Mouse (Mus musculus): ENCODE results near the gene Rnpep.

Gene Rnpep

GRCm38 (mm10) chr1:135283826-135284291 is at the start of gene Rnpep:
TSS of gene Rnpep (minus strand) at chr1:135284084.
- DNase-seq (ENCODE audit: low read depth, low spot score) = peak; percentile 68

DNA sequence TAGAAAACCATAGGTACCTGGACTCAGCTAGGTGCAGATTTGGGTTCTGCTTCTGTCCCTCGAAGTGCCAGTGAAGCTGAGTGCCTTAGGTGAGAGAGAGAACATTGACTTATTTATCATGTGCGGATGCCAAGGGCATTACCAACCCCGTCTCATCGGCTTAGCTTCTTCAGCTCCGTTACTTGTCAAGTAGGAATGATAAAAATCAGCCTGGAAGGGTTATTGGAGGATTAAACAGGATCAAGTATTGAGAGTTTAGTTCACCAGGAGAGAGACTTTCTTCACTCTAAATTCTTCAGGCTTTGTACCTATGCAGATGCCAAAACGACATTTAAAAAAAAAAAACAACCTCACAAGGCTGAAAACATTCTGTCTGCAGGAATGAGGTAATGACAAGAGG is 46.7 kb upstream of the Rnpep start:
- DNase-seq (ENCODE audit: low read depth, low spot score) = no peak

GRCm38 (mm10) chr1:135328368-135328767 is 44.5 kb upstream of the Rnpep start:
- no peak for DNase-seq (ENCODE audit: low read depth, low spot score)

GRCm38 (mm10) chr1:135325934-135326333 is 42.0 kb upstream of the Rnpep start:
- no peak for DNase-seq (ENCODE audit: low read depth, low spot score)

GRCm38 (mm10) chr1:135324571-135324970 is 40.7 kb upstream of the Rnpep start, which contains the start of gene Lmod1:
TSS of gene Lmod1 (plus strand) at chr1:135324807.
- DNase-seq (ENCODE audit: low read depth, low spot score) = peak; percentile 79

GRCm38 (mm10) chr1:135323367-135323901 is 39.5 kb upstream of the Rnpep start:
- DNase-seq (ENCODE audit: low read depth, low spot score) = no peak

DNA sequence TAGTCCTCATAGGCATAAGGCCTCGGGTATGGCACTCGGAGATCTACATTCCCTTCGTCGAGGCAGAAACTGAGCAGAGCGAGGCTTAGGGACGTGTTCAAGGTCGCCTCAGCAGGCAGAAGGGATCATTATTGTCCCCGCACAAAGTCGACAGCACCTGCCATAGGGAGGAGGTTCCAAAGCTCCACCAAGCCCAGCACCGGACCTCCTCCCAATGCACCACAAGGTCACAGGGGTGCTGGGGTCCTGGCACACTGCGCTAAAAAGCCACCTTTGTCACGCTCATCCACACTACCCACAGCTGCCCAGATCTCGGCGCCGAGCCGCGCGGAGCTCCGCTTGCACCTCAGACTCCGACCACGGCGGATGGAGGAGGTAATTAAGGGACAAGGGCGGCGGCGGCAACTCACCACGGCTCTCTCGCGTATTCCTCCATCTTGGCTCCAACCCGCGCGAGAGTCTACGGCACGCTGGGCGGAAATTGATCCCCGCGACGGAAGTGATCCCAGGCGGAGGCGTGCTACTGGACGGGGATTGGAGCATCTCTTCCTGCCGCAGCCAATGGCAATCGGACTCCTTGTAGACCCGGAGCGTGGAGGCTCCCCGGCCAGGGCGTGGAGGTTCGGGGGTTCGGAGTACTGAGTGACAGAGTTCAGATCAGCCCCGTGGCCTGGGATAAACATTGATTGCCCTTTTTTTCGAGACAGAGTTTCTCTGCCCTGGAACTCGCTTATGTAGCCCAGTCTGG is 29.6 kb upstream of the Rnpep start, which contains the start of gene Timm17a:
Gene Timm17a (minus strand): TSS at position 495 of the 748 bp plus-strand sequence.
- DNase-seq (ENCODE audit: low read depth, low spot score) = peak; percentile 94

DNA sequence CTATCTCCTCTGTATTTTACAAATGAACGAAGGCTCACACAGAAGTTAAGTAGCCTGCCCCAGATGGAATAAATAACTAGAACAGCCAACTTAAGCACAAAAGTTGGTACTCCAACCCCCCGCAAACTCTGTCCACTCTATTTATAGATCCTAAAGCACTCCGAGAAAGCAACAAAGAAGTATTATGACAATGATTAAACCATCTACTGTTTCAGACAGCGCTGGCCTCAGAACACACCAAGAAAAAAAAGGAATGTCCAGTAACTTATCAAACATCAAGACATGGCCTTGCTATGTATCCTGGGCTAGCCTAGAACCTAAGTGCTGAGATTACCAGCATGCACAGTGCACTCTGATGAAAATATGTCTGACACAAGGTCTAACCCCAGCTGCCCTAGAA is 28.3 kb upstream of the Rnpep start:
- DNase-seq (ENCODE audit: low read depth, low spot score) = no peak

DNA sequence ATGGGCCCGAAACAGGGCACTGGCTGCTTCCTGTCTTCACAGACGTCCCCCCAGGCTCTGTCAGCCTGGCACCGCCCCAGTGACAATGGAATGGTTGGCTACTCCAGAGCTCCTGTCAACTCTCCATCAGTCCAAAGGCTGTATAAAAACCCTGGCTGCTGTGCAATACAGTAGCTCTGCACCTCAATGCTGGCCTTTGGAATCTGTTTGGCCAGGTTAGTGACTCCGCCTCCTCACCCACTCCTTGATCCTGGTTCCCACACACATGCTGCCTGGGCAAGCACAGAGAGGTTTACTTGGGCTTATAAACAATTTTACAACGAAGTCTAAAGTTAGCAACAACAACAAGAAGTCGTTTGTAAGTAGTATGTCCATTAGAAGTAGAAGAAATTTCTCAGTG is 27.5 kb upstream of the Rnpep start:
- no peak for DNase-seq (ENCODE audit: low read depth, low spot score)

DNA sequence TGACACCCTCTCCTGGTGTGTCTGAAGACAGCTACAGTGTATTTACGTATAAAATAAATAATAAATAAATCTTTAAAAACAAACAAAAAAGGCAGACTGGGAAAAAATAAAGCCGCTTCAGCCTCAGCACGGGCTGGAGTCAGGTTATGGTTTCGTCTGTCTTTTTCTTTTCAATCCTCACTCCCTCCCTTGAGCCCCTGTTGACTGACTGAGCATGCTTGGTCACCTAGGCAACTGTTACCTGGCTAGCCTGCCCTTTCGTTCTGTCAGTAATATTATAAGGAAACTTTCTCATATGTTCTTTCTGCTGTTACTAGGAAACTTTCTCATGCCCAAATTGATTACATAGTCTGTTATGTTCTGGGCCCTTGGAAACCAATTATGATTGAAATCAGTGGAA is 7.0 kb upstream of the Rnpep start:
- DNase-seq (ENCODE audit: low read depth, low spot score) = no peak

GRCm38 (mm10) chr1:135286311-135286710 is 2.4 kb upstream of the Rnpep start:
- DNase-seq (ENCODE audit: low read depth, low spot score) = no peak

- peak; percentile 8 for DNase-seq (ENCODE audit: low read depth, low spot score)
Measured at GRCm38 (mm10) chr1:135283287-135283825, 528 bp downstream of the Rnpep start.

DNA sequence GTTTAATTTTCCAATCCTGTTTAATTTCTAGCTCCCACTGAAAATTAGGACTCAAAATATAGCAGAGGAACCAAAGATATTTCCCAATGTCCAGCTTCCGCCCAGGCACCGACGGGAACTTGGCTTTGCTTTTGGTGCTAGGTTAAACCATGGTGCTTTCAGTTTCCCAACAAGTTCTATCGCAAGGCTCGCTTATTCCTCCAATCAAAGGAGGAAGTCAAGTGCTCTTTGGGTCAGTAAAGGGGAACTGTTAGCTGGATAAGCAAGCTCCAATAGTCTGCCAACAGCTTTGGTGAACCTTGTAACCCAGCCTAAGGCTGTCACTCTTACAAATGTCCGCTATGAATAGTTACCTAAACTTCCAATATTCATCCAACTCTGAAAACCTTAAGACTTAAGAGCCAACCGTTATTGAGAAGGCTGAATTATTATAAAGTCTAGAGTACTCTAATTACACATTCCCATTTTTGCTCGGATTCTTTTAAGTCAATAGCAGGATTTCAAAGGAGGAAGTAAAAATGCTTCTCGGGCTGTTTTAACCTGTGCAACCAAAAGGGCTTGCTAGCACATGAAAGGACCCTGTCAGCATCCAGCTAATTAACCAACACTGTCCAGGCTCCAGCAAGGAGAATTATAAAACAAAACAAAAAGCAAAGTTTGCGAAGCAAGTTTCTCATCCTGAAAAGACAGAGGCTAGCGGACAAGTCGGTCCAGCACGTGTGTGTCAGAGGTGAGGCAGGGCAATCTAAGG is 1.2 kb downstream of the Rnpep start:
- DNase-seq (ENCODE audit: low read depth, low spot score) = peak; percentile 10

DNA sequence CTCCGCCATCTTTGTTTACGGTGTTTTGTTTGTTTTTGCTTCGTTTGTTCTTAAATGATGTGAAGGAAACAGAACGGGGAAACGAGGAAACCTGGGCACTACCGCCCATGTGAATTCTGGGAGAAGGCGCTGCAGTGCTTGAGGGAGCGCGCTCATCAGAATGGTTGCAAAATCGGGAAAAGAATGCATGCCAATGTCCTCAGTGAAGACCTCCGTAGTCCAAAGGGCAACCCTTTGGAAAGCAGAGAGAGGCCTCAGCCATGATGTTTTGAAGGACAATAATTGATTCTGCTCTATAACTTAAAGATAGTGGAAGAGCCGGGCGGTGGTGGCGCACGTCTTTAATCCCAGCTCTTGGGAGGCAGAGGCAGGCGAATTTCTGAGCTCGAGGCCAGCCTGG is 2.0 kb downstream of the Rnpep start:
- DNase-seq (ENCODE audit: low read depth, low spot score) = no peak

GRCm38 (mm10) chr1:135280646-135281045 is 3.2 kb downstream of the Rnpep start:
- no peak for DNase-seq (ENCODE audit: low read depth, low spot score)

DNA sequence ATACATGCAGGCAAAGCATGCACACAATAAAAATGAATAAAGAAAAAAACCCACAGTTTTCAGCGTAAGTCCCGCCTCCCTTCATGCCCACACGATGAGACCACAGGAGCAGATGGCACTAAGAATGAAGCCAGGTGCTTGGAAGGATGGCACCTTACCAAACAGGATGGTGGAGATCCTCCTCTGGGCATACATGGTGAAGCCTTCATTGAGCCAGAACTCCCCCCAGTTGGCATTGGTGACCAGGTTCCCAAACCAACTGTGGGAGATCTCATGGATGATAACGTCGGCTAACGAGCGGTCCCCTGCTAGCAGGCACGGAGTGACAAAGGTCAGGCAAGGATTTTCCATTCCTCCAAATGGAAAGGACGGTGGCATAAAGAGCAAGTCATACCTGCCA is 12.5 kb downstream of the Rnpep start:
- DNase-seq (ENCODE audit: low read depth, low spot score) = no peak

- DNase-seq (ENCODE audit: low read depth, low spot score) = no peak
Measured at GRCm38 (mm10) chr1:135267663-135268446, 16.0 kb downstream of the Rnpep start.

DNA sequence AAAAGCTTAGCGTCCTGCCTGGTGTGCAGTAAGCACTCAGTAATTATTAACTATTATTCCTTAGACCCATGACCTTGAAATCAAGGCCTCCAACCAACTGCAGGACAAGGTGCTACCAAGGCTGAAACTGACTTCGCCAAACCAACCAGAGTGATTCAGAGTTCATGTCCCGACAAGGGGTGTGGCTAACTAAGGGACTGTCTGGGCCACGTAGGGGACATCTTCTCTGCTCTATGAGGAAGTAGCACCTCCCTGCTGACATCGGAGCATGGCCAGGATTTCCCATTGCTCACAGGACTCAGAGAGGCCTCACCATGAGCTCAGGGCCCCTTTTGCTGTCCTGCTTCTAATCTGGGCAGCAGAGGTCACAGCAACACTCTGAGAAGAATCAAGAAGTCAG is 18.1 kb downstream of the Rnpep start:
- no peak for DNase-seq (ENCODE audit: low read depth, low spot score)

GRCm38 (mm10) chr1:135263316-135263715 is 20.6 kb downstream of the Rnpep start:
- DNase-seq (ENCODE audit: low read depth, low spot score) = no peak

DNA sequence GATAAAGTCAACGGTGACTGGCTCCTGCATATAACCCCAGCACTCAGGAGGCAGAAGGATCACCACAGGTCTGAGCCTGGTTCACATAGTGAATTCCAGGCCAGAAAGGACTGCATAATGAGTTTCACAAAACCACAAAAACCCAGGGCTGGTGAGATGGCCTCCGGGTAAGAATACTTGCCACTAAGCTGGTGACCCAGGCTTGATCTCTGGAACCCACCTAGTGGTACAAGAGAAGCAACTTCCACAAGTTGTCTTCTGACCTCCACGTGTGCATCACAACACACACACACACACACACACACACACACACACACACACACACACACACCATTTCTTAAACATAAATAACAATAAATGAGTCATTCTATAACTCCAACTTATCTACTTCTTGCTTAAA is 21.6 kb downstream of the Rnpep start:
- DNase-seq (ENCODE audit: low read depth, low spot score) = no peak

- DNase-seq (ENCODE audit: low read depth, low spot score) = no peak
Measured at GRCm38 (mm10) chr1:135260931-135261330, 23.0 kb downstream of the Rnpep start.

DNA sequence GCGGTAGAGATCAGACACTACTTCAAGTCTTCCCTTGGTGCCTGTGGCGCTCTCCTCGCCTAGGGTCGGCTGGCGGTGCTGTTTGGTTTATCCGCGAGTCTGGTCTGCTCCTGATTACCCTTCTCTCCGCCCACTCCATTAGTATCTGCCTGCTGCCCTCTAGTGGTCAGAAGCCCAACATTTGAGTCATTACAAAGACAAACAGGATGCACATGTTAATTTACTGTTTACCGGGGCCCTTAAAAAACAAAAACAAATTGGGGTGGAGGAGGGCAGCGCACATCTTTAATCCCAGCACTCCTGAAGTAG is 24.8 kb downstream of the Rnpep start:
- DNase-seq (ENCODE audit: low read depth, low spot score) = peak; percentile 91

Data from forelimb bud, embryonic 11.5 days (tissue).